Mouse (Mus musculus): ENCODE results near the gene Col28a1. TPM values are rescaled to one million over a fixed set of nuclear protein-coding genes. Genes with fewer than 3 reads are reported as not detected.

The Col28a1 gene
- not detected for polyA plus RNA-seq (2014; fragmentation: Illumina TruSeq; extraction: RNeasy Lipid Tissue Mini Kit (QIAGEN cat#74804); ENCODE audit: low read depth, low replicate concordance)

DNA sequence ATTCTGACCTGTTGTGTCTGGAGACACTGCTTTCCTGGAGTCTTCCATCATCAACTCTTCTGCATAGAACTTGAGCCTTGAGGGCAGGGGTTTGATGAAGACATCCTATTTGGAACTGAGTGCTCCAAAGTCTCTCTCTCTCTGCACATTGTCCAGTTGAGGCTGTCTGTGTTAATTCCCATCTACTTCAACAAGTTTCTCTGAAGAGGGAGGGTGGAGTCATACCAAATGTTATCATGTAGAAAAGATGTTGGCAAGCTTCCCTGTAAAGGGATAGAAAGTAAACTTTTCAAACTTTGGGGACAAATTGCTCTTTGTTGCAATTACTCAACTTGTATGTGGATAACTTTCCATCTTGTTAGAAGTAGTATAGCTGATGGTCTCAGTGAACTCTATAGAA lies at the start of gene Col28a1:
Gene Col28a1, minus strand, starts transcription at position 101 of the 400 bp plus-strand sequence.

DNA sequence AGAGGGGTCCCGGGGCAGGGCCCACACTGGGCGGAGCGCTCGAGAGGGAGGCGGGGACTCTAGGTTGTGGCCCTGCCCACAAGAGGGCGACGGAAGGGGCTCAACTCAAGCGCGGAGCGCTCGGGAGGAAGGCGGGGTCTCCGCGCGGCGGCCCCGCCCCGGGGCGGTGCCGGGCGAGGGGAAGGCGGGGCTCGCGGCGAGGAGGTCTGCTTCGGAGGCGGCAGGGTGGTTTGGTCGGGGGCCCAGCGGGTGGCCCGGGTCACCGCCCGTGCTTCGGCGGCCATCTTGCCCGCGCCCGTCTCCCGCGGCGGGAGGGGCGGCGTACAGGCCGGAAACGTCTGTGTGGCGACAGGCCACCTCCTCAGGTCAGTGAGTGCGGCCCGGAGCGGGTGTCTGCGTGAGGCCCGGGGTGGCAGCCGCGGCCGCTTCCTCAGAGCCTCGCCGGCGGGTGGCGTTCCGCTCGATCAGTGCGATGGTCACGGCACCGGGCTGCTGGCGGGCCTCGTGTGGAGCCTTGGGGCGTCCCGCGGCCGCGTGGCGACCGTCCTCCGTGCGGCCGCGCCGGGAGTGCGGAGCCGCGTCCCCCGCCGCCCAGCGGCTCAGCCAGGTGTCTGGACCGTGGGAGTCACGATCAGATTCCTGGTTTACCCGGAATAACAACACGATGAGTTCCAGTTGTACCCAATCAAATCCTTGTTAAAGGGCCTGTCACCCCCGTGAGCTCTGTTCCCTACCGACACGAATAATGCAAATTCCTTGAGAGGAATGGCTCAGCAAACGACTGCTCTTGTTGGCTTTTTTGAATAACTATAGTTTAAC lies 16.8 kb upstream of the Col28a1 start, which contains the start of gene Mios:
Gene Mios, plus strand, starts transcription at position 176 of the 819 bp plus-strand sequence.

Other genes starting within 250 kb of the Col28a1 start
- gene Mios, start 16.6 kb upstream of the Col28a1 start, polyA plus RNA-seq (2014; fragmentation: Illumina TruSeq; extraction: RNeasy Lipid Tissue Mini Kit (QIAGEN cat#74804); ENCODE audit: low read depth, low replicate concordance): 12.9 TPM
- 28.8 TPM for gene Rpa3, start 66.6 kb upstream of the Col28a1 start, polyA plus RNA-seq (2014; fragmentation: Illumina TruSeq; extraction: RNeasy Lipid Tissue Mini Kit (QIAGEN cat#74804); ENCODE audit: low read depth, low replicate concordance)
- 27.0 TPM for gene Umad1, start 66.7 kb upstream of the Col28a1 start, polyA plus RNA-seq (2014; fragmentation: Illumina TruSeq; extraction: RNeasy Lipid Tissue Mini Kit (QIAGEN cat#74804); ENCODE audit: low read depth, low replicate concordance)
- 2.6 TPM for gene Gm45062, start 66.8 kb upstream of the Col28a1 start, polyA plus RNA-seq (2014; fragmentation: Illumina TruSeq; extraction: RNeasy Lipid Tissue Mini Kit (QIAGEN cat#74804); ENCODE audit: low read depth, low replicate concordance)

Measured in liver, adult 10 weeks (tissue).